Mouse (Mus musculus) MEL-GATA-1-ER (cell line): ENCODE measurements at regions not wholly inside any gene's neighbourhood (a gene's known extent, or its start where the extent isn't known, plus 50 kb on each side); places are given as distances from the start of the nearest gene placed in this dataset.

Experiments
- DNase-seq: peaks from one replicate; pipeline ENCODE4 v3.0.0-alpha.2; 2012; ENCODE audit warnings: low read depth; ENCODE audit errors: extremely low read depth

DNA sequence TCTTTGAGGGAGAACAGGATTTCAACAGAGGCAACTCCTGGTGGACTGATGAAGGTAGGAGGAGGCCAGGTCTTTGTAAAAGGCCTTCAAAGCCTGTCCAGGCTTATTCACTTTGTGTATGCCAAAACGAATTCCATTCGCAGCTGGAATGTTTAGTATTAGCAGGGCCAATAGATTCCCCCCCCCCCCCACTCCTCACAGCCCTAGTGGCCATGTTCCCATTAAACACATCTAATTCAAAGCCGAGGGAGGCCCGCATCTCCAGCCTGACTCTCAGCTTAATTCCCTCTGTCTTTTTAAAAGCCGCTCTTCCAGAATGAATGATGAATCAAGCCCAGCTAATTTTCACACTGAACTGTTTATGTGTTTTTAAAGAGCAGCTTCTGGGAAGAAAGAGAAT lies 205.5 kb downstream of the Etnk1 start:
- no peak for DNase-seq

DNA sequence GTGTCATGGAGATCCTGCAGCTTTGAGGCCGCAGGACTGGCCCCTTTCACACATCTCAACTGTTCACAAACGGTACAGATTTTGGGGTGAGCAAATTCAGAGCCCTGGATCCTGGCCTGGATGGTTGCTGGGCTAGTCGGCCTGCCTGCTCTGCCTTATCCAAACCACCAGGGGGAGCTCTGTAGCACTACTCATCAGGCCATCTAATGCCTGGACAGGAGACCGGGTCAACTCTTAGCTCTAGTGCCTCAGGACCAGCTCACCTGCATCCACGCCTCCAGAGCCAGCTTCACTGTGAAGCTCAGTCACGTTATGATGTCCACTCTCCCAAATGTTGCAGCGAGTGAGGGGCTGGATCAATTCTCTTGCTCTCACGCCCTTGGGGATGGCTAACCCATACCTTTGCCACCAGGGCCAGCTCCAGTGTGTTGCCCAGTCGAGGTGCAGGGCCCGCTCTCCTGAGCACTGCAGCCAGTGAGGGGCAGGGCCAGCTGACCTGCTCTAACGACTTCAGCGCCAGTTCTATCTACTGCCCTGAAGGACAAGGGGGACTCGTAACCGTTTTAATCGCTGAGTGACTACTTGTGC lies 206.8 kb downstream of the Etnk1 start:
- no peak for DNase-seq

DNA sequence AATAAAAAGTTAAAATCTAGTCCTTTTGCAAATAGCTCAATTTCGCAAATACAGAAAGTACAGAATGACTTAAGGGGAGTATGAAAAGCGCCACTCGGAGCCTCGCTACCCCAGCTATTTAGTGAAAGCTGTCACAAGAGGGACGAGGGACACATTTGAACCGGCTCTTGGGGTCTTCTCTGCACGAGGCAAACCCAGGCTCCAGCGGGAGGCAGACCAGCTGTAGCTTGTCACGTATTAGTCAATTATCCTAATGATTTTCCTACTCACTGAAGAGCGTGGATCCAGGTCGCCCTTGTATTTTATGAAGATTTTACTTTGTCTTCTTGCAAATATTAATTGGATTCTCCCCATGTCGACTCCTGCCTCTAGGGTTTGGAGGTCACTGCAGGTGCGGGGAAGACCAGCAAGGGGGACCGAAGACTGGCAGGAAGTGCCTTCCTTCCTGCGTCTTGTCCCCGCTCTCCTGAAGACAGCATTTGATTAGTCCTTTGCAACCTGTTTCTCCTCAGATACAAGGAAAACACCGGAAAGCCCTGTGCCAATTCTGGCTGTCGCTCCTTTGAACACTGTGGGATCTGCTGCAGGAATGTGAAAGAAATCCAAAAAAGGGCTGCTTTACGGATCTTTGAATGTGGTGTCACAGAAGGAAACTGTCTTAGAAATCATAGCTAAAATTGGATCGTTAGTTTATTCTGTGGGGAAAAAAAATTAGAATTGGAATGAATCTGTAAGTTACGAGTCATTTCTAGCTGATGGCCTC lies 209.1 kb downstream of the Etnk1 start:
- no peak for DNase-seq

DNA sequence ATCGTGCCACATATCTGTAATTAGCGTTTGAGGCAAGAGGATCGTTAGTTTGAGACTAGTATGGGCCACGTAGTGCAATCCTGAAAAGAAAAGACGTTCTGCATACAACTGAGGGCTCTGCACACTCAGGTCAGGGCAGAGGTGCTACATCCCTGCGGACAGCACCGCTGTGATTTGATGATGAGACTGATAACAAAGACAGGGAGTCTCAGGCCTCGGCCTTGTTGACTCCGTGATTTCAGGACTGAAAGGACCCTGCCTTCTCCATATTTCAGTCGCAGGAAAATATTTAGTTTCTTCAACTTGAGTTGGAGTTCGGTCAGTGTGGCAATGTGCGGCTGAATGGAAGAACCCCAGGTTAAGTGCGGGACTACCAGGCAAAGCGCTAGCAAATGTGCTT lies 210.1 kb downstream of the Etnk1 start:
- no peak for DNase-seq

DNA sequence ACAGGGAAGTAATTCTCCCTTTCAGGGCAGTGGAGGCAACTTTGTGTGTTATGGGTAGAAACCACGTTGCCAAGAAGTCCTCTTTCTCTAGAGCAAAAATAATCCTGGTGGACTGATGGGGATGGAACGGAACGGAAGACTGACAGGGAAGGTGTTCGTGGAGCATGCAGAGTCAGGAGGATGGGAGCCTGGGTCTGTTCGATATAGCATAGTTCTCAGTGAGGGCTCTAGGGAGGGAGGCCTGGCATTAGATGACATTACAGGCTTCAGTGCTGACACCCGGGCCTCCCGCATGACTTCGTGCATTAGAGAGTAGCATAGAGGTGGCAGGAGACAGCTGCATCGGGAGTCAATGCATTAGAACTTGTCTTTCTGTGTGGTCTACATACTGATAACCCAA lies 211.1 kb downstream of the Etnk1 start:
- DNase-seq, result no peak

DNA sequence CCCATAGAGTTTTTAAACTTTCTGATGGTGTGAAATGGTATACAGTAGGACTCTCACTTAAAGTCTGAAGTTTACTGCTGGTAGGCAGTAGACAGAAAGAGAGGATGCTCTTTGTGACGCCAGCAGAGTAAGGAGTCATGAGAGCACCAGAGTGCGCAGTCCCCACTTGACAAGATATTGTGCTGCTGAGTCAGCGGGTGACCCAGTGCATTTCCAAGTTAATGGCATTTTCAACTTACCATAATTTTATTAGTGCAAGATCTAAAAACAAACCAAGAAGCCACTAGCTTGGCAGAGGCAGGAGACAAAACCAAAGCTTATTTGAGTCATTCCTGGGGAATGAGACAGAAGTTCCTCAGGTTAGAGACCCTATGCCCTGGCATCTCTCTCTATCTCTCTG lies 213.5 kb downstream of the Etnk1 start:
- no peak for DNase-seq

DNA sequence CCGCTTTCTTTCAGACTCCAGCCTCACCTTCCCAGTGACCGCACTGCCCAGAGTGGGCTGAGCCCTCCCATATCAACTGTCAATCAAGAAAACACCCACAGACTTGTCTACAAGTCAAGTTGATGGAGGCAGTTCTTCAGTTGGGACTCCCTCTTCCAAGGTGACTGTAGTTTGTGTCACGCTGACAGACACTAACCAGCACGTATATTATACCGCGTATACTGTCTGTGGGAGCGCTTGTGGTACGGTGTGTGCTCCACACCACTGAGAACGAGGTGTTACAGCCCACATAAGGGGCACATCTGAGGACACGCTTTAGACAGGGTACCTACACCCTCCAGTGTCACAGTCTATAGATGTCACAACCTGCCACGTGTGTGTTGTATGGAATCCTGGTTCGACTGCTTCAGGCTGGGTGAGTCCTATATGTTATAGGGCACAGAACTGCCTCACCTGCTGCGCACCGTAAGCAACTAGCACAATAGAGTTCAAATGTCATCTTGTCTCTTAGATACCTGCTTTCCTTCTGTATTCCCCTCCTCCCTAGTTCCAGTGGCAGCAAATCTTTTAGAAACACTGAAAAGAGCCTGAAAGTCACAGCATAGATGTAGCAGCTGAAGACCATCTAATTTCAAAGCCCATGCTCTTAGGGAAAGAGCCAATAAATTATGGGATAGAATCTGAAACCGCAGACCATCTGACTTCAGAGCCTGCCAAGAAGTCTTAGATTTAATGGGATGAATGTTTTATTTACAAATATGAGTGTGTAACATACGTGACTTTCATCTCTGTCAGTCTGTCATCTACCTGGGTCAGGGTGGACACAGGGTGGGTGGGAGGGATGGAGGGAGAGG lies 219.8 kb downstream of the Etnk1 start:
- DNase-seq, result no peak

DNA sequence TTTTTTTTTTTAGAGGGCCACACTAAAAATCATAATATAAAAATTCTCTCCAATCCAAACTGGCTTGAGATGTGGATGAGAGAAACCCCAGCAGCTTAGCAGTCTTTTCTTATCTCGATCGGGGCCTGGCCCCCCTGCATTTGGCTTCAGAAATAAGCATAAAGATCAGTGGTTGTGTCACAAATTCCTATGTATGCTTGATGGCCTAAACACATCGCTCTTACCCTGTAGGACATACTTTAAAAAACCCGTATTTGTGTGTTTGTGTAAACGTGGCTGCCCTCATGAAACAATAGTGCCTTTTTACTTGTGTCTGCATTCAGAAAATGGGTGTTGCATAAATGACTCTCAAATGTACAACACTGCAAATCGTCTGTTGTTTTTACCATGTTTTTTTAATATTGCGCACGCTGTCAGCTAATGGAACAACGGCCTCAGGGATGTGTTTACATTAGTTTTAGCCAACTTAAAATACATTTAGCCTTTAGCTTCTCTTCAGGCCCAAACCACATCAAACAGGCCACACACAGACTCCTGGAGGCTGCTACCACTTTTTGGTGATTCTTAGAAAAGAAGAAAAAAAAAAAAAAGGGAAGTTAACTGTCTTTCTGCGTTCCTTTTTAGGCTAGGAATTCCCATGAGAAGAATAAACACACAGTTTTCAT lies 226.7 kb downstream of the Etnk1 start:
- no peak for DNase-seq

DNA sequence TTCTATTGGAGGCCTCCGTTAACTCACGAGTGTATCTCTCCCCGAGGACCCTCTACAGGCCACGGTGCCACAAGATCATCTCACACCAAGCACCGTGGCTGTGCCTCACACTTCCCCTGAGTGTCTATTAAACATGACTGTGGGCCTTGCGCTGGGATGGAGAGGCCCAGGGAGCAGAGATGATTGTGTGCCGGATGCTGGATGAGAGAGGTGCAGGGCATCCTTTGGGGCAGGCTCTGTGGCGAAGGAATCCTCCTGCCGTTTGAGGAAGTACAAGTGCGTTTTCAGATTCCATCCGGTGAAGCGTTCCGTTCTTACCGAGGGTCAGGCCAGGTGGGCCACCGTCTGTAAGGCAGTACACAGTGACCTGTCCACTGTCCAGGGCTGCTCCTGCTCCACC lies 227.4 kb downstream of the Etnk1 start:
- no peak for DNase-seq

DNA sequence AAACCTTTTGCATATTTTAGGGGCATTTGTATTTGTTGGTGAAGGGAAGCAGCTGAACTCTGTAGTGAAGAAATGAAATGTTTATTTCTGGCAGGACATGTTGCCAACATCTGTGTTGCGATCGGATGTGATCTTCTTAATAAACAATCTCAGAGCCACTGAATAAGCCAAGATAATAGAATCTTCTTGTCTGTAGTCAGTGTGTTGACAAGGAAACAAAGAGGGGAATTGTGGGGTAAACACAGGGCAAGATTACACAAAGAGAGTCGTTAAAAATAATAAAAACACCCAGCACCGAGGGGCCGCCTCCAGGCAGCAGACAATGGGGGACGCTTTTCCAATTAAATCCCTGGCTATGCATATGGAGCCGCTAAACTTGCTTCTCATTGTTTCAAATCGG lies 234.4 kb downstream of the Etnk1 start:
- no peak for DNase-seq

DNA sequence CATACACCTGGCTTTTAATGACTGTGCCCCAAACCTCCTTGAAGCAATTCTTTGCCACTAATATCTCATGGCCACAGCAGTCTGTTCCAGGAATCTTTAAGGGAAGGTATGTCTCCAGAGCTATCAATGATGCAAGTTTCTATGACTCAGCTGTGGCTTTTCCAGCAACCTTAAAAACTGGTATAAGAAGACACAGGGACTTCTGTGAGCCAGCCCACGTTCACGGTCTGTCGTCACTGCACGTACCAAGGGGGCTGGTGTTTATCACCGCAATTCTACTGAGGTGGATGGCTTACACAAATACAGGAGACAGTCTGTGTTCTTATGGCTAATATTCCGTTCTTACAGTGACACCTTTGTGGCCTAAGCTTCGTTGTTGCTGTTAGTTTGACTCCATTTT lies 234.9 kb downstream of the Etnk1 start:
- DNase-seq, result no peak

DNA sequence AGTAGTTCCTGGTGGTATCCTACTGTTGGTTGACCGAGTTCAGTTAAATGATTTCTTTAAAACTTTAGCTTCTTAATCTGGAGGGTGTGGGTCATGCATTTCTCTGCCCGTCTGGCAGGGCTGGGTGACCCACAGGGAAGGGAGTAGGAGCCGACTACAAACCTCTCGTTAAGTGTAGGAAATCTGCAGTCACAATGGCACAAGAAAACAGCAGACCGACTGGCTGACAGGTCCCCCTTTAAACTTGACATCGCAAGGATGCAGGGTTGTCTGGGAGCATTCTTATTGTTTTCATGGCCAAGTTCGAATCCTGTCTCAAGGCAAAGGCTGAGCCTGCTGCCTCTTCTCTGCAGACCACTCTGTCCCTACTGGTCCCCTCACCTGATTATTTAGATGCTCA lies 235.7 kb downstream of the Etnk1 start:
- no peak for DNase-seq

DNA sequence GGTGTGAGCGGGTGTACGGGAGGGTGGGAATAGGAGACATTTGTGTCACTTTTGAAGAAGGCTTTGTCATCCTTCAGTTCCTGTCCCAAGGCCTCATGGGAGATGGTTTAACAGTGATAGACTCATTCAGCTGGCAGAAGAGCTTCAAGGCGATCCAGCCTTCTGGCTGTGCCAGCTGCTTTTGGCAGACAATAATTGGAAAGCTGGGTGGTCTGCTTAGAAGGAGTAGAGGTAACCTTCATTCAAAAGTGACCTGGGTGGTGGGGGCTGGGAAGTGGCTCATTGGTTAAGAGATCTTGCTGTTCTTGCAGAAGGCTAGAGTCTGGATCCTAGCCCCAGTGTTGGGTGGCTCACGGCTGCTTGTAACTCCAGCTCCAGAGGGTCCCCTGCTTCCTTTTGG lies 237.5 kb downstream of the Etnk1 start:
- no peak for DNase-seq

DNA sequence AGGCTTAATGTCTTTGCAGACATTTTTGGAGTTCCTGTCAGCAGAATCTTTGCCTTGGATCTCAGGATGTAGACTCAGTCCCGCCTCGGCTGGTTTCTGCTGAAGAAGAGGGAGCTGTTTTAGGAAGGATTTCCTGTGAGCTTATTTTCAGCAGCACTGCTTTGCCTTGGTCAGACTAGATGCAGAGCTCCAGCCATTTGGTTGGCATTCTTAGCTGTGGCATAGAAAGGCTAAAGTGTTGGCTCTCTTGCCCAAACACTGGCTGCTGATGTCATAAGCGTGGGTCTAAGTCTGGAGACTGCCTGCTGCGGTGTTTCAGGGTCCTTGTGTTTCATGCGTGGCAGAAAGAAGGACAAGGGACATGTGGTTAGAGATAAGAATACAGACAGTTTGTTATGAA lies 245.0 kb downstream of the Etnk1 start:
- DNase-seq, result no peak

DNA sequence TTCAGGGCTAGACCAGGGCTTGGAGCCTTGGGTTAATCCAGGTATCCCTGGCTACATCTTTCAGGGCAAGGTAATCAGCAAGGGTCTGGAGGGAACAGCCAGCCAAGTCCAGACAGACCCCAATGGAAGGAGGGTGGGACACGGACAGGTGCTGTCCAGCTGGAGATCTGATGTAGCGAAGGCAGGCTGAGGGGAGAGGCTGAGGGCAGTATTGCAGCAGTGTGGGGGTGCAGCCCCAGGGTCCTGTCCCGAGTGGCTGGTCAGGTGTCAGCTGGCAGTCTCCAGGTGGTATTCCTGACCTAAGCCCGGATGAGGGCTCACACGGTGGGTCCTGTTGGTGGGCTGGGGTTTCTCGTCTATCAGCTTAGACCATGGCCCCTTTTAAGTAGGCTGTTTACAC lies 245.7 kb downstream of the Etnk1 start:
- no peak for DNase-seq

DNA sequence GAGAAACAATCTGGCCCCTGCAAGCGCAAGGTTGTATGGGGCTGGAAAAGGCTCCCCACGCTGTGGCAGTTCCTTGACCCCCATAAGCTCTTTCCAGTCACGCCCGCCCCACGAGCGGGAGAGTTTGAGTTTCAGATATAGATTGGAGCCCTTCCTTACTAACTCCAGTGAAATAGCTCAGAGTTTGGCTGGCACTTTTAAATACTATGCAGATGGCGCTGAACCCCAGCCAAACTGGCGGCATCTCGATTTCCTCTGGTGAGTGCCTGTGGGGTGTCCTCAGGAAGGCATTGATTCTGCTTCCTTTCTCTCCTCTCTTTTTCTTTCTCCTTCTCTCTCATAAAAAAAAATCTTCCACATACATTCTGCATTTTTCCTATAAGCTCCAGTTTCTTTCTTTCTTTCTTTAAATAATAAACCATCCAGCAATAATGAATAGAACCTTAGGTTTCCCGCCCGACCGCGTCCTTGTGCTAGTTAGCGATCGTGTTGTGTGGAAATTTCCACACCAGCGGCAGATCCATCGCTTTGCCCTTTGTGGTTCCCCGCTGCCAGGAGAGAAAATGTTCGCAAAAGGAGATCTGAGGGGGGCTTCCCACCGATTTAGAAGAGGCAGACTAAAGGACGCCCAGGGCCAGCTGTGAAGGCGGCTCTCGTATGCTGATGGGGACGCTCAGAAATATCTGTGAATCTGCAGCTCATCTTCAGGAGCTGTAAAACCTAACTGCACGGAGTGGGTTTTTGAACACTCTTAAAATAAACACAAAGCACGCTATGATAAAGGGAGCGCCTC lies 247.8 kb downstream of the Etnk1 start:
- no peak for DNase-seq

DNA sequence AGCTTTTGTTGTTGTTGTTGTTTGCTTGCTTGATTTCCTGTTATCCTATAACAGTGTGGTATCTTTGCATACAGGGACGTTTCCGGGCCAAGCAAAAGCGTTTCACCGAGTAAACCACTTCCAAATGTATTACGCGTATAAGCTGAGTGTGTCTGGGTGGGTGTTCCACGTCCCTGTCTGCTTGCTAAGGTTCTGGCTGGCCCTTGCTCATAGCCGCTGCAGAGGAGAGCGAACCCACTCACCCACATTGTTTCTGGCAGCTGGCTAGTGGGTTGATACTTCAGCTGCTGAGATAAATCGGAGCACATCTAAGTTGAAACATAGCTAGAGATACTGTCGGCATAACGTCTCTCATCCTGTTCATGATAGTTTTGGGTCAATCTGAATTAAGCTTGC lies 248.4 kb downstream of the Etnk1 start:
- no peak for DNase-seq

DNA sequence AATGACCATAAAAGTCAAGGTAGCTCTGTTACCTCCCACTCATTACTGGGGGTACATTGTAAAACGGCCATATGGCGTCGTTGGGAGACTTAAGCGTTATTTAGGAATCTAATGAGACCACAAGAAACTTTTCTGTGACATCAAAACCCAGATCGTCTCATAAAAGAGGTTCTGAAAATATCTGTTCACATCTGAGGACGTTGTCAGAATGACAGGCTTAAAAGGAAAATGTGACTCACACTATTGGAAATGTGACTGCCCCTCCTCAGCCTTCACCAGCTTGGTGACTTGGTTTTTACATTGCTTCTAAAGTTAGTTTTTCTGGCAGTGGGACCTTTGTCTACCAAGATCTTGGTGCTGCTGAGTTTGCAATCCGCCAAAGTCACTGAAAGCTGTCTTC lies 252.9 kb downstream of the Etnk1 start:
- no peak for DNase-seq

DNA sequence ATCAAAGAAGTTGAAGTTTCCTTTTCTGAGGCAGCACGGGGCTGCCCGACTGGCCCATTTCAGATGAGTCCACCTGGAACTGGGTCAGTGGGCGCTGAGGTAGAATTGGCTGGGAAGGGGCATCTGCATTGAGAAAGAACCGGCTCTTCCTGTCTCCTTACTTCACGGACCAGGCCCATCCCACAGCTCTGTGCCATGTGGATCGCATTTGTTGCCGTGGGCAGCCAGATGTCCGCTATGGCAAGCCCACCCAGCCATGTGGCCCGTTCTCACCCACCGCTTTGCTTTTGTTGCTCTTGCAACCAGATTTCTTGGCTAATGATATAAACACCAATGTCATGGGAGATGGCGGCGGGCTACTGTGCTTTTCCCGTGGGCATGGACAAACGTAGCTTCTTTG lies 256.0 kb downstream of the Etnk1 start:
- no peak for DNase-seq

DNA sequence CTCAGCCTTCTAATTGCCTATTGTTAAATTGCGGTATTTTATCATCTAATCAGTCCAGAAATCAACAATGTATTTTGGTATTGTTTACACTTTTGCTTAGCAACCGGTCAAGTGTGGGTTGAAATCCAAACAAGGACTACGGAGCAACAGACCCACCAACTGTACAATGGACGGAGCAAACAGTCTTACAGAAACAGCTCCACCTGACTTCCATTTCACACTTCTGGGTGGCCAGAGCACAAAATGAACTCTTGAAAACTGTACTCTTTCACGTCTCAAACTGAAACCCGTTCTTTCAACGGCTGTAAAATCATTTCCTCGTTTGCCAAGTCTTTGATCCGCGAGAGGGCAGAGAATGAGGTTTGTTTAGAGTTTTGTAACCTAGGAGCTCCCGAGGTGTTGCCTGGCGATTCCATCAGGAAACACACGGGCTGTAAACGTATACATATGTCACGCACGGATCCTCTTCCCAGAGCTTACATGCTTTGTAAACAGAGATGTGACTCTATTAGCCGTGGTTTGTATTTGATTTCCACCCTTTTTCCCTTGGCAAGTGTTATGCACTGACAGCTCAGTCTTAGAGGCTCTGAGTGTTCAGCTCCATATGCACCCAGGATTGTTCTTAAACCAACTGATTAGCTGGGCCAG lies 258.3 kb downstream of the Etnk1 start:
- no peak for DNase-seq
